Mouse (Mus musculus): ENCODE measurements around the gene Mycl. TPM values are rescaled to one million over a fixed set of nuclear protein-coding genes. Genes with fewer than 3 reads are reported as not detected.
"Not testable (repeated sequence)": the region's sequence is repeated elsewhere in the genome, so short reads cannot be mapped to it uniquely, and the experiment has no call there.

Gene Mycl
- polyA plus RNA-seq, 1 experiment from 2014 or later = 6.8 TPM

GRCm38 (mm10) chr4:122978850-122979249, 16.6 kb upstream of the Mycl start:
- Histone ChIP-seq H3K27me3 (ENCODE audit: insufficient read depth, low read length) (peaks cover 11% of the 10 kb centered on the region), H3K9ac (replicated peaks; ENCODE audit: low read length) (no peak overlapping the region), H3K36me3 (ENCODE audit: insufficient read depth, low read length) (no peaks in the 10 kb centered on the region), H3K27ac (ENCODE audit: low read length) (no peak overlapping the region), H3K4me1 (ENCODE audit: insufficient read depth, low read length) (peaks cover 29% of the 10 kb centered on the region), H3K4me2 (replicated peaks; ENCODE audit: low read depth, low read length) (no peak overlapping the region), H3K4me3 (ENCODE audit: low read length) (no peak overlapping the region), H3K9me3 (ENCODE audit: low read length) (no peaks in the 10 kb centered on the region)
- ATAC-seq (ENCODE audit: low FRiP score, low TSS enrichment) = no peak
- 66% methylated on average over 2 of the region's 2 CpGs for WGBS

- no peak overlapping the region for H3K27ac ChIP-seq (ENCODE audit: low read length)
- H3K4me2 ChIP-seq (replicated peaks; ENCODE audit: low read depth, low read length) = no peak overlapping the region
- ATAC-seq (ENCODE audit: low FRiP score, low TSS enrichment) = no peak
- H3K27me3 ChIP-seq (ENCODE audit: insufficient read depth, low read length) = peaks cover 14% of the 10 kb centered on the region
- 95% methylated on average over 3 of the region's 3 CpGs for whole genome bisulfite sequencing
- H3K9me3 ChIP-seq (ENCODE audit: low read length) = no peaks in the 10 kb centered on the region
- H3K36me3 ChIP-seq (ENCODE audit: insufficient read depth, low read length) = no peaks in the 10 kb centered on the region
- no peak overlapping the region for H3K9ac ChIP-seq (replicated peaks; ENCODE audit: low read length)
- peaks cover 26% of the 10 kb centered on the region for H3K4me1 ChIP-seq (ENCODE audit: insufficient read depth, low read length)
- H3K4me3 ChIP-seq (ENCODE audit: low read length) = no peak overlapping the region
Measured at GRCm38 (mm10) chr4:122979826-122980225, 15.6 kb upstream of the Mycl start.

- Histone ChIP-seq H3K4me2 (replicated peaks; ENCODE audit: low read depth, low read length) (no peak overlapping the region), H3K4me3 (ENCODE audit: low read length) (no peak overlapping the region), H3K9me3 (ENCODE audit: low read length) (no peaks in the 10 kb centered on the region), H3K9ac (replicated peaks; ENCODE audit: low read length) (no peak overlapping the region), H3K36me3 (ENCODE audit: insufficient read depth, low read length) (no peaks in the 10 kb centered on the region), H3K27me3 (ENCODE audit: insufficient read depth, low read length) (peaks cover 14% of the 10 kb centered on the region), H3K4me1 (ENCODE audit: insufficient read depth, low read length) (peaks cover 22% of the 10 kb centered on the region), H3K27ac (ENCODE audit: low read length) (no peak overlapping the region)
- no peak for ATAC-seq (ENCODE audit: low FRiP score, low TSS enrichment)
- 60% methylated on average over 2 of the region's 2 CpGs for WGBS
Measured at GRCm38 (mm10) chr4:122980684-122981083, 14.8 kb upstream of the Mycl start.

- no peak overlapping the region for H3K27ac ChIP-seq (ENCODE audit: low read length)
- H3K4me2 ChIP-seq (replicated peaks; ENCODE audit: low read depth, low read length) = no peak overlapping the region
- H3K36me3 ChIP-seq (ENCODE audit: insufficient read depth, low read length) = no peaks in the 10 kb centered on the region
- H3K27me3 ChIP-seq (ENCODE audit: insufficient read depth, low read length) = peaks cover 14% of the 10 kb centered on the region
- no peak for ATAC-seq (ENCODE audit: low FRiP score, low TSS enrichment)
- WGBS = 67% methylated on average over 7 of the region's 7 CpGs
- H3K4me3 ChIP-seq (ENCODE audit: low read length) = no peak overlapping the region
- no peaks in the 10 kb centered on the region for H3K9me3 ChIP-seq (ENCODE audit: low read length)
- H3K9ac ChIP-seq (replicated peaks; ENCODE audit: low read length) = no peak overlapping the region
- H3K4me1 ChIP-seq (ENCODE audit: insufficient read depth, low read length) = peaks cover 22% of the 10 kb centered on the region
Measured at GRCm38 (mm10) chr4:122981238-122981637, 14.2 kb upstream of the Mycl start.

GRCm38 (mm10) chr4:122981930-122982329, 13.5 kb upstream of the Mycl start:
- no peak overlapping the region for H3K4me2 ChIP-seq (replicated peaks; ENCODE audit: low read depth, low read length)
- peaks cover 22% of the 10 kb centered on the region for H3K4me1 ChIP-seq (ENCODE audit: insufficient read depth, low read length)
- H3K9me3 ChIP-seq (ENCODE audit: low read length) = no peaks in the 10 kb centered on the region
- no peak overlapping the region for H3K27ac ChIP-seq (ENCODE audit: low read length)
- H3K36me3 ChIP-seq (ENCODE audit: insufficient read depth, low read length) = no peaks in the 10 kb centered on the region
- WGBS = 49% methylated on average over 3 of the region's 3 CpGs
- H3K27me3 ChIP-seq (ENCODE audit: insufficient read depth, low read length) = peaks cover 14% of the 10 kb centered on the region
- no peak overlapping the region for H3K9ac ChIP-seq (replicated peaks; ENCODE audit: low read length)
- ATAC-seq (ENCODE audit: low FRiP score, low TSS enrichment) = no peak
- no peak overlapping the region for H3K4me3 ChIP-seq (ENCODE audit: low read length)

GRCm38 (mm10) chr4:122982537-122982936, 12.9 kb upstream of the Mycl start:
- H3K27ac ChIP-seq (ENCODE audit: low read length) = no peak overlapping the region
- no peak overlapping the region for H3K9ac ChIP-seq (replicated peaks; ENCODE audit: low read length)
- H3K27me3 ChIP-seq (ENCODE audit: insufficient read depth, low read length) = peaks cover 14% of the 10 kb centered on the region
- peaks cover 22% of the 10 kb centered on the region for H3K4me1 ChIP-seq (ENCODE audit: insufficient read depth, low read length)
- 71% methylated on average over 3 of the region's 3 CpGs for WGBS
- H3K4me3 ChIP-seq (ENCODE audit: low read length) = no peak overlapping the region
- no peak for ATAC-seq (ENCODE audit: low FRiP score, low TSS enrichment)
- no peak overlapping the region for H3K4me2 ChIP-seq (replicated peaks; ENCODE audit: low read depth, low read length)
- H3K36me3 ChIP-seq (ENCODE audit: insufficient read depth, low read length) = no peaks in the 10 kb centered on the region
- H3K9me3 ChIP-seq (ENCODE audit: low read length) = no peaks in the 10 kb centered on the region

DNA sequence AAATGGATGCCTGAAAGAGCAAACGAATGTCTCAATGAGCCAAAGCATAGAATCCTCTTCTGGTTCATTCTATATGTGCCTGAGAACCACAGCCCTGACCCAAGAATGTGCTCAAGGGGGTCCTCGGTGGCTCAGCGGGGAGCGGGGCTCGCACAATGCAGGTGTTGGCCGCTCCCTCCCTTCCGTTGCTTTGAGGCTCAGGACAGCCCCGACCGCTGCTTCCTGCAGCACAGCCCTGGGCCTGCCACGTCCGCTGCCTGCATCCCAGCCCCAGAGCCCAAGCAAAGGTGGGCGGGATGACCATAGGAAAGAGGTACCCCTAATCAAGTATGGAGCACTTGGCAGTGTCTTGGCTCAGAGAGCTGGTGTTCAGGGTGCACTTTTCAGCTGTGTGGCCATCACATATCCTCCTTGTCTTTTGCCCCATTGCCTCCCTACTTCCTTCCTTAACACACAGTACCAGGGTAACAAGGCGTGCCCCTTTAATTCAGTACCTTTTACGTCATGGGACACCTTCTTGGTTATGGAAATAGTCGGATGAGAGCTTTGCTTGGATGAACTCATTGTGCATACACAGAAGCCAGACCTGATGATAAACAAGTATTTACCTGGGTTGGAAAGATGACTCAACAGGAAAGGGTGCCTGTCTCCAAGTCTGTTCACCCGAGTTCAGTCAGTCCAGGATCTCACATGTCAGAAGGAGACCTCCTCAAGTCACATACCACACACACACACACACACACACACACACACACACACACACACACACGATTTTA, 11.8 kb upstream of the Mycl start:
- no peak for ATAC-seq (ENCODE audit: low FRiP score, low TSS enrichment)
- peak overlapping the region; percentile 24 for H3K4me3 ChIP-seq (ENCODE audit: low read length)

DNA sequence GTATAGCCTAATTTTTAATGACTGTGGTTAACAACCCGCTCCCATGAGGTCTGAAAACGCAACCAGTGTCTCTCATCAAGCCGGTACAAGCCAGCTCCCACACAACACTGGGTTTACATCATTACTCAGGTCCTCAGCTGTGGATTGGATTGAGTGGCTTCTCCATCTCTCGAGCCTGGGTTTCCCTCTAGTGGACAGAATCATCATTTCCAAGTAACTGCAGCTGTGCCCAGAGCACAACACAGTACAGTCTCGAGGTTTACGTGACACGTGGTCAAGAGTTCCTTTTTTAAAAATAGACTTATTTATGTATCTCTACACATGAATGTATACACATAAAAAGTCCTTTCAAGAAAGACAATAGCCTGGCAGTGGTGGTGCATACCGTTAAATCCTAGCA, 10.3 kb upstream of the Mycl start:
- no peak overlapping the region for H3K9ac ChIP-seq (replicated peaks; ENCODE audit: low read length)
- H3K36me3 ChIP-seq (ENCODE audit: insufficient read depth, low read length) = no peaks in the 10 kb centered on the region
- ATAC-seq (ENCODE audit: low FRiP score, low TSS enrichment) = peak; percentile 91
- no peak overlapping the region for H3K27ac ChIP-seq (ENCODE audit: low read length)
- peaks cover 14% of the 10 kb centered on the region for H3K27me3 ChIP-seq (ENCODE audit: insufficient read depth, low read length)
- H3K4me2 ChIP-seq (replicated peaks; ENCODE audit: low read depth, low read length) = no peak overlapping the region
- H3K9me3 ChIP-seq (ENCODE audit: low read length) = no peaks in the 10 kb centered on the region
- 19% methylated on average over 8 of the region's 8 CpGs for WGBS
- no peak overlapping the region for H3K4me3 ChIP-seq (ENCODE audit: low read length)
- peaks cover 22% of the 10 kb centered on the region for H3K4me1 ChIP-seq (ENCODE audit: insufficient read depth, low read length)

More for the DNA sequence above, 11.8 kb upstream of the Mycl start:
- 28% methylated on average over 17 of the region's 17 CpGs for whole genome bisulfite sequencing
- H3K36me3 ChIP-seq (ENCODE audit: insufficient read depth, low read length) = no peaks in the 10 kb centered on the region
- H3K27ac ChIP-seq (ENCODE audit: low read length) = no peak overlapping the region
- H3K4me2 ChIP-seq (replicated peaks; ENCODE audit: low read depth, low read length) = peak overlapping the region; percentile 39
- H3K9ac ChIP-seq (replicated peaks; ENCODE audit: low read length) = peak overlapping the region; percentile 25; the same call in 1 of the 2 replicates
- peaks cover 22% of the 10 kb centered on the region for H3K4me1 ChIP-seq (ENCODE audit: insufficient read depth, low read length)
- H3K27me3 ChIP-seq (ENCODE audit: insufficient read depth, low read length) = peaks cover 14% of the 10 kb centered on the region
- no peaks in the 10 kb centered on the region for H3K9me3 ChIP-seq (ENCODE audit: low read length)

GRCm38 (mm10) chr4:122987421-122987820, 8.0 kb upstream of the Mycl start:
- no peak overlapping the region for H3K4me3 ChIP-seq (ENCODE audit: low read length)
- H3K27ac ChIP-seq (ENCODE audit: low read length) = no peak overlapping the region
- WGBS = 72% methylated on average over 4 of the region's 4 CpGs
- H3K4me1 ChIP-seq (ENCODE audit: insufficient read depth, low read length) = peaks cover 9% of the 10 kb centered on the region; the same call in 1 of the 2 replicates
- H3K9me3 ChIP-seq (ENCODE audit: low read length) = peaks cover 5% of the 10 kb centered on the region; the same call in 1 of the 2 replicates
- H3K36me3 ChIP-seq (ENCODE audit: insufficient read depth, low read length) = no peaks in the 10 kb centered on the region
- H3K27me3 ChIP-seq (ENCODE audit: insufficient read depth, low read length) = peaks cover 8% of the 10 kb centered on the region
- H3K4me2 ChIP-seq (replicated peaks; ENCODE audit: low read depth, low read length) = no peak overlapping the region
- H3K9ac ChIP-seq (replicated peaks; ENCODE audit: low read length) = no peak overlapping the region
- no peak for ATAC-seq (ENCODE audit: low FRiP score, low TSS enrichment)

DNA sequence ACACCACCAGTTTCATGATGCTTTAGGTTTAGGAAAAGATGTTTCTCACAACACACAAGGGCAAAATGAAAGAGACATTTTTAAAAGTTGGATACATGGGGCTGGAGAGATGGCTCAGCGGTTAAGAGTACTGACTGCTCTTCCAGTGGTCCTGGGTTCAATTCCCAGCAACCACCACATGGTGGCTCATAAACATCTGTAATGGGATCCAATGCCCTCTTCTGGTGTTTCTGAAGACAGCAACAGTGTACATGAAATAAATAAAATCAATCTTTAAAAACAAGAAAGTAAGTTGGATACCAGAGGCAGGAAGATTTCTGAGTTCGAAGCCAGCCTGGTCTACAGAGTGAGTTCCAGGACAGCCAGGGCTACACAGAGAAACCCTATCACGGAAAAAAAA, 7.4 kb upstream of the Mycl start:
- H3K9ac ChIP-seq (replicated peaks; ENCODE audit: low read length); H3K9me3 ChIP-seq (ENCODE audit: low read length); H3K4me1 ChIP-seq (ENCODE audit: insufficient read depth, low read length); H3K4me2 ChIP-seq (replicated peaks; ENCODE audit: low read depth, low read length); H3K4me3 ChIP-seq (ENCODE audit: low read length); H3K36me3 ChIP-seq (ENCODE audit: insufficient read depth, low read length); H3K27ac ChIP-seq (ENCODE audit: low read length); ATAC-seq (ENCODE audit: low FRiP score, low TSS enrichment); H3K27me3 ChIP-seq (ENCODE audit: insufficient read depth, low read length): not testable (repeated sequence)
- WGBS = 70% methylated on average over 3 of the region's 3 CpGs

Measured in kidney, embryonic 16.5 days (tissue).